Mouse (Mus musculus): ENCODE results near the gene Trim14.

DNA sequence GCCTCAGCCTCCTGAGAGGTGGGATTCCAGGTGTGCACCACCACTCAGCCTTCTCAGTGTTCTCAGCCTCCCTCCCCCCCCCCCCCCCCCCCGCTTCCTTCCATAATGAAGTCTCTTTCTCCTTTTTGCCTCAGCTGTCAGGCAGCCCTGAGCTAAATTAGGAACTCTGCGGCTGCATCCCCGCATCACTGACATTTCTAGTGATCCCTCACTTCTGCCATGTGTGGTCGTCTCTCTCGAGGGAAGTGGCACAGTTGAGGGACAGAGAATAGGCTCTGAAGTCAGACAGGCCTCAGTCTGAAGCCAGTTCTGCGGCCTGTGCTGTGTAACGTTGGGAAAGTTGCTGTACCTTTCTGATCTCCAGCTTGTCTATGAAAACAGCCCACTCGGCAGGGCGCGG lies 14.0 kb upstream of the Trim14 start:
- TF ChIP-seq TAL1 (IDR thresholded peaks at IDR 0.05; ENCODE audit: low read length) (no peak), GATA1 (IDR thresholded peaks at IDR 0.05; ENCODE audit: low read length) (no peak)
